Mouse (Mus musculus): ENCODE measurements around the gene Ntng1.

GRCm38 (mm10) chr3:110044209-110044608 is 99.6 kb downstream of the Ntng1 start:
- no peak for TF ChIP-seq POLR2A (IDR thresholded peaks at IDR 0.05; ENCODE audit: control insufficient read depth, low read depth, low read length)
- TF ChIP-seq CTCF (IDR thresholded peaks at IDR 0.05; ENCODE audit: control insufficient read depth, insufficient read depth, insufficient replicate concordance, low read depth, low read length) = no peak

Measured in testis, adult 2 months (tissue).